In the genomic region with DNA sequence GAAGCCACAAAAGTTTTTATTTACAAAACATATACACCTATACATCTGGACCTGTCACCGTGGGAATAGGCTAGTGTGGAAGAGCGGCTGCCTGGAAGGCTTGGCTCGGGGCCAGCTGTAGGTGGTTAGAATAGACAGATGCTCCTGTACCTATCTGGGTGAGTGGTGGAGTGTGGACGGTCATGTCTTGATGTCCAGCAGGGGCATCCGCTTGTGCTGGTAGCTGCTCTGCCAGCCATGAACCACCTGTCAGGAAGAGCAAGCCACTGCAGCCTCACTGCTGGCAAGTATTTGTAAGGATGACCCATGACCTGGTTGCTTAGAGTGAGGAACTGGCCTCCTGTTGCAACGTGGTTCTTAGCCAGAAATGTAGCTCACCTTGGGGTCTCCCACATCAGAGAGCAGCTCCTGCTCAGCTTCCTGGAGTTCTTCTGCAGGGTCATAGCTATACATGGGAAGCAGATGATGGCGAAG, we compare ENCODE assay signal across 12 mouse cellular contexts. TPM values are rescaled to one million over a fixed set of nuclear protein-coding genes. Genes with fewer than 3 reads are reported as not detected.
DNase-seq lines count a peak whose midpoint lies in the region; ATAC-seq and TF ChIP-seq lines count a peak whose summit lies in the region.
"Had no signal": no experiment of that assay in that cellular context is flagged by ENCODE, and none has a peak within 500 bp of the region (broad histone marks: within the 10 kb centered on the region; RNA-seq: fewer than 3 reads in every experiment).

No protein-coding gene starts in this region.

- no peaks in the 10 kb centered on the region for H3K27me3 ChIP-seq in cerebellum, adult 2 months (ENCODE audit: control insufficient read depth, insufficient read depth, low read length)
- H3K27me3 ChIP-seq in limb, embryonic 11.5 days (ENCODE audit: control insufficient read depth, insufficient read depth, low read length): no peaks in the 10 kb centered on the region
- H3K27me3 ChIP-seq in limb, embryonic 10.5 days (ENCODE audit: low read depth, poor library complexity, severe bottlenecking): no peaks in the 10 kb centered on the region
- H3K27me3 ChIP-seq in midbrain, embryonic 15.5 days (replicated peaks): no peaks in the 10 kb centered on the region

- no peak overlapping the region for H3K9ac ChIP-seq in limb, embryonic 11.5 days (ENCODE audit: low read length)
- no peak overlapping the region for H3K9ac ChIP-seq in midbrain, embryonic 15.5 days

- peaks cover 35% of the 10 kb centered on the region for H3K4me1 ChIP-seq in cerebellum, adult 2 months (ENCODE audit: control insufficient read depth, insufficient read depth, low read length)
- H3K4me1 ChIP-seq in limb, embryonic 11.5 days (ENCODE audit: control insufficient read depth, insufficient read depth, low read length): peaks cover 29% of the 10 kb centered on the region
- H3K4me1 ChIP-seq in limb, embryonic 10.5 days: peaks cover 60% of the 10 kb centered on the region
- peaks cover 23% of the 10 kb centered on the region; the same call in 1 of the 2 replicates for H3K4me1 ChIP-seq in embryonic fibroblast, embryonic 13.5 days (ENCODE audit: control insufficient read depth, insufficient read depth, low read length)
- H3K4me1 ChIP-seq in midbrain, embryonic 15.5 days: peaks cover 36% of the 10 kb centered on the region
- H3K4me1 ChIP-seq in lung, adult 2 months (ENCODE audit: control insufficient read depth, insufficient read depth, low read length): peaks cover 2% of the 10 kb centered on the region; the same call in 1 of the 2 replicates

- no peak for TF ChIP-seq POLR2A in cerebellum, adult 2 months (IDR thresholded peaks at IDR 0.05; ENCODE audit: borderline replicate concordance, insufficient read depth, low read length)
- 0 out of 2 replicates have a peak, but pooled peaks have one; percentile 13 for TF ChIP-seq POLR2A in embryonic fibroblast, embryonic 13.5 days (IDR thresholded peaks at IDR 0.05; ENCODE audit: low read depth, low read length)
- TF ChIP-seq POLR2A in lung, adult 2 months (IDR thresholded peaks at IDR 0.05; ENCODE audit: borderline replicate concordance, extremely low read depth, low read depth, low read length): no peak

- peak; percentile 53 to 55 for DNase-seq in cerebellum, adult 2 months
- DNase-seq in cerebellum, postnatal 4 days (ENCODE audit: low spot score in 2 of 2): no peak
- no peak for DNase-seq in limb, embryonic 11.5 days (ENCODE audit: low spot score)
- DNase-seq in limb, embryonic 10.5 days (ENCODE audit: low spot score): no peak
- DNase-seq in retina, postnatal 1 day: no peak
- DNase-seq in lung, adult 2 months: no peak
- DNase-seq: kidney, adult 8-10 months; right cerebral cortex, postnatal 25 days had no signal

- H3K27ac ChIP-seq in cerebellum, adult 2 months (ENCODE audit: insufficient read depth, low read length): no peak overlapping the region; the same call in 1 of the 2 replicates
- no peak overlapping the region for H3K27ac ChIP-seq in limb, embryonic 11.5 days (replicated peaks; ENCODE audit: low read depth, low read length)
- no peak overlapping the region for H3K27ac ChIP-seq in limb, embryonic 10.5 days
- no peak overlapping the region for H3K27ac ChIP-seq in embryonic fibroblast, embryonic 13.5 days (ENCODE audit: insufficient read depth, low read length)
- no peak overlapping the region for H3K27ac ChIP-seq in midbrain, embryonic 15.5 days

- H3K9me3 ChIP-seq in limb, embryonic 11.5 days (ENCODE audit: control insufficient read depth, low read length): no peaks in the 10 kb centered on the region
- no peaks in the 10 kb centered on the region for H3K9me3 ChIP-seq in limb, embryonic 10.5 days (replicated peaks)
- H3K9me3 ChIP-seq in midbrain, embryonic 15.5 days: no peaks in the 10 kb centered on the region
- H3K9me3 ChIP-seq: heart, embryonic 10.5 days had no signal

- TF ChIP-seq CTCF in cerebellum, adult 2 months (IDR thresholded peaks at IDR 0.05; ENCODE audit: borderline replicate concordance, insufficient read depth, low read depth, low read length): no peak; the same call in 1 of the 2 replicates
- TF ChIP-seq CTCF in embryonic fibroblast, embryonic 13.5 days (IDR thresholded peaks at IDR 0.05; ENCODE audit: borderline replicate concordance, insufficient read depth, low read length): no peak
- TF ChIP-seq CTCF in lung, adult 2 months (IDR thresholded peaks at IDR 0.05; ENCODE audit: insufficient read depth, low read length): no peak

- H3K4me2 ChIP-seq in limb, embryonic 11.5 days (ENCODE audit: low read depth, severe bottlenecking): peak overlapping the region; percentile 12; the same call in 1 of the 2 replicates
- H3K4me2 ChIP-seq in midbrain, embryonic 15.5 days: peak overlapping the region; percentile 93; the same call in 1 of the 2 replicates

- peaks cover 16% of the 10 kb centered on the region; the same call in 1 of the 2 replicates for H3K36me3 ChIP-seq in limb, embryonic 11.5 days (ENCODE audit: control insufficient read depth, insufficient read depth, low read length)
- peaks cover 50% of the 10 kb centered on the region for H3K36me3 ChIP-seq in limb, embryonic 10.5 days
- no peaks in the 10 kb centered on the region for H3K36me3 ChIP-seq in midbrain, embryonic 15.5 days (replicated peaks)

- ATAC-seq in limb, embryonic 11.5 days (ENCODE audit: insufficient number of reproducible peaks, low FRiP score, low TSS enrichment, low read depth): no peak
- no peak for ATAC-seq in midbrain, embryonic 15.5 days (replicated peaks)

- no peak overlapping the region for H3K4me3 ChIP-seq in cerebellum, adult 2 months (replicated peaks; ENCODE audit: insufficient read depth, low read depth, low read length)
- H3K4me3 ChIP-seq in limb, embryonic 11.5 days (ENCODE audit: low read depth, low read length): no peak overlapping the region
- no peak overlapping the region for H3K4me3 ChIP-seq in limb, embryonic 10.5 days
- no peak overlapping the region for H3K4me3 ChIP-seq in embryonic fibroblast, embryonic 13.5 days (ENCODE audit: insufficient read depth, low read length)
- H3K4me3 ChIP-seq in midbrain, embryonic 15.5 days: no peak overlapping the region
- H3K4me3 ChIP-seq in lung, adult 2 months (replicated peaks; ENCODE audit: extremely low read depth, low read depth, low read length): no peak overlapping the region

- WGBS in cerebellum, adult 2 months: 23% methylated on average over 7 of the region's 7 CpGs
- 45% methylated on average over 7 of the region's 7 CpGs for WGBS in limb, embryonic 11.5 days
- 46% methylated on average over 7 of the region's 7 CpGs for WGBS in limb, embryonic 10.5 days
- 57% methylated on average over 7 of the region's 7 CpGs for WGBS in midbrain, embryonic 15.5 days
- WGBS in lung, adult 2 months: 67% methylated on average over 7 of the region's 7 CpGs

RNA-seq across cellular contexts. Expression of a gene that starts 1.7 kb away (rescaled TPM):
- 98.9 and 104 TPM in 2 replicates for polyA plus RNA-seq in cerebellum, adult 2 months (2012; rRNA removed)
- 11.0 and 11.4 TPM in 2 replicates for polyA plus RNA-seq in limb, embryonic 11.5 days (2014; fragmentation: Nextera tagmentation; extraction: Ambion mirVana)
- polyA plus RNA-seq in limb, embryonic 10.5 days (2016; fragmentation: Nextera tagmentation; extraction: Ambion mirVana): 9.4 TPM in 2 replicates
- 15.6 and 30.9 TPM in 2 replicates for polyA plus RNA-seq in embryonic fibroblast, embryonic 13.5 days (2011; ENCODE audit: insufficient read length, low read depth, missing spikeins)
- 57.0 and 59.5 TPM in 2 replicates for polyA plus RNA-seq in midbrain, embryonic 15.5 days (2015; fragmentation: Nextera tagmentation; extraction: Ambion mirVana)
- 42.4 and 44.2 TPM in 2 replicates for polyA plus RNA-seq in lung, adult 2 months (2012; rRNA removed)

RNA-seq across cellular contexts. Expression of a gene that starts 7.5 kb away (rescaled TPM):
- polyA plus RNA-seq in cerebellum, adult 2 months (2012; rRNA removed): 124 and 133 TPM in 2 replicates
- 653 and 658 TPM in 2 replicates for polyA plus RNA-seq in limb, embryonic 11.5 days (2014; fragmentation: Nextera tagmentation; extraction: Ambion mirVana)
- polyA plus RNA-seq in limb, embryonic 10.5 days (2016; fragmentation: Nextera tagmentation; extraction: Ambion mirVana): 904 and 1,218 TPM in 2 replicates
- 207 and 393 TPM in 2 replicates for polyA plus RNA-seq in embryonic fibroblast, embryonic 13.5 days (2011; ENCODE audit: insufficient read length, low read depth, missing spikeins)
- polyA plus RNA-seq in midbrain, embryonic 15.5 days (2015; fragmentation: Nextera tagmentation; extraction: Ambion mirVana): 138 and 141 TPM in 2 replicates
- polyA plus RNA-seq in lung, adult 2 months (2012; rRNA removed): 57.9 and 73.2 TPM in 2 replicates

RNA-seq across cellular contexts. Expression of a gene that starts 42.6 kb away (rescaled TPM):
- 310 and 403 TPM in 2 replicates for polyA plus RNA-seq in cerebellum, adult 2 months (2012; rRNA removed)
- polyA plus RNA-seq in limb, embryonic 11.5 days (2014; fragmentation: Nextera tagmentation; extraction: Ambion mirVana): 0.21 and 0.23 TPM in 2 replicates
- 0.06 and 0.35 TPM in 2 replicates for polyA plus RNA-seq in limb, embryonic 10.5 days (2016; fragmentation: Nextera tagmentation; extraction: Ambion mirVana)
- polyA plus RNA-seq in embryonic fibroblast, embryonic 13.5 days (2011; ENCODE audit: insufficient read length, low read depth, missing spikeins): not detected in 2 replicates
- 10.7 and 10.9 TPM in 2 replicates for polyA plus RNA-seq in midbrain, embryonic 15.5 days (2015; fragmentation: Nextera tagmentation; extraction: Ambion mirVana)
- 1.1 TPM in 2 replicates for polyA plus RNA-seq in lung, adult 2 months (2012; rRNA removed)
- polyA plus RNA-seq: erythroblast, embryonic 14.5 days had no signal

RNA-seq across cellular contexts. Expression of a gene that starts 59.5 kb away (rescaled TPM):
- 336 and 366 TPM in 2 replicates for polyA plus RNA-seq in cerebellum, adult 2 months (2012; rRNA removed)
- 29.7 and 42.2 TPM in 2 replicates for polyA plus RNA-seq in limb, embryonic 11.5 days (2014; fragmentation: Nextera tagmentation; extraction: Ambion mirVana)
- 88.2 and 96.2 TPM in 2 replicates for polyA plus RNA-seq in limb, embryonic 10.5 days (2016; fragmentation: Nextera tagmentation; extraction: Ambion mirVana)
- 117 and 131 TPM in 2 replicates for polyA plus RNA-seq in embryonic fibroblast, embryonic 13.5 days (2011; ENCODE audit: insufficient read length, low read depth, missing spikeins)
- polyA plus RNA-seq in midbrain, embryonic 15.5 days (2015; fragmentation: Nextera tagmentation; extraction: Ambion mirVana): 251 and 274 TPM in 2 replicates
- polyA plus RNA-seq in lung, adult 2 months (2012; rRNA removed): 60.4 and 62.8 TPM in 2 replicates

Comparison
In these comparisons a context has a peak if more than half of its experiments do, and no peak if none do; other contexts are left out.
1. DNase-seq: peak in cerebellum, adult 2 months (2 of 2); none in cerebellum, postnatal 4 days (0 of 2), limb, embryonic 11.5 days (single experiment), limb, embryonic 10.5 days (single experiment), retina, postnatal 1 day (single experiment) and lung, adult 2 months (single experiment).
2. RNA of a gene that starts 42.6 kb away (polyA plus RNA-seq): 310 to 403 TPM in cerebellum, adult 2 months; 10.7 to 10.9 TPM in midbrain, embryonic 15.5 days, 1.1 TPM in lung, adult 2 months, 0.21 to 0.23 TPM in limb, embryonic 11.5 days, 0.06 to 0.35 TPM in limb, embryonic 10.5 days and not detected in embryonic fibroblast, embryonic 13.5 days; every median in the first group is over 10 times any median in the second.